Mouse (Mus musculus) embryo, embryonic 10.5 days (tissue): Measurements from ENCODE around the gene Trim13.
A peak's percentile ranks its signal among the peaks of the same experiment; 100 is the strongest.

Source experiments
- DNase-seq: peaks from one replicate; pipeline ENCODE4 v3.0.0-alpha.2; 2015; ENCODE audit warnings: low spot score

Gene Trim13

GRCm38 (mm10) chr14:61613319-61613718, 15.3 kb downstream of the Trim13 start:
- no peak for DNase-seq

DNA sequence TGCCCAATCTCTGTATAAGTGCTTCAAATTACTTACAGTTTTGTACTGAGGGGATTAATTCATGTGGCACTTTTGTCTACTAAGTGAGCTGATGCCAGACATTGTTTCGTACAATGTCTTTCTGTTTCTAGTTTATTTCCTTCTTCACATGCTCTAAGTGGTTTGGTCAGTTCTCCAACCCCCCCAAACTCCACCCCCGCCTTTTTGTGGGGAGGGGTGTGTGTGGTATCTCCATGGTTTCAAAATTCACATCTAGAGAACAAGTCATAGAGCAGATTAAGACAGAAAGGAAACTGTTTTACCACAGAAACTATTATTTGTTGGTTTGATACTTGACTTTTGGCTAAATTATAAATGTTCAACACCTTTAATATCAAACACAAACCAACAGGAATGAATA, 22.3 kb downstream of the Trim13 start:
- no peak for DNase-seq

DNA sequence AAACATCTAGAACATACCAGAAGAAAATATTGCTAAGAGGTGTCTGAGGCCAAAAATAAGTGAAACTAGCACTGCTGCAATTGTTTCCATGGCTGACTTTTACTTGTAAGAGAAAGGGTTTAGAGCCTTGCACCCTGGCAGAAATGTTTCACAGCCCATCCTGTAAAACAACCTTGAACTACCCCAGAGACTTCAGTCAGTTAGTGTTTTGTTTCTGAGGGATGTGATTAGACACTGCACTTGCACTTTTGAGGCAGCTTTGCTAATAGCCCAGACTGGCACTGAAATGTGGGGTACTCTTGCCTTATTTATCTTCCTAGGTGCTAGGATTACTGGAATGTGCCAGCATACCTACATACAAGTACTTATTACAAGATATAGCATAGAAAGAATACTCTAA, 37.9 kb downstream of the Trim13 start:
- no peak for DNase-seq

GRCm38 (mm10) chr14:61642668-61643067, 44.6 kb downstream of the Trim13 start:
- DNase-seq = no peak

- no peak for DNase-seq
These were observed 47.5 kb downstream of the Trim13 start for GRCm38 (mm10) chr14:61645547-61645946.

GRCm38 (mm10) chr14:61647182-61647880, 49.3 kb downstream of the Trim13 start:
- peak; percentile 84 for DNase-seq

DNA sequence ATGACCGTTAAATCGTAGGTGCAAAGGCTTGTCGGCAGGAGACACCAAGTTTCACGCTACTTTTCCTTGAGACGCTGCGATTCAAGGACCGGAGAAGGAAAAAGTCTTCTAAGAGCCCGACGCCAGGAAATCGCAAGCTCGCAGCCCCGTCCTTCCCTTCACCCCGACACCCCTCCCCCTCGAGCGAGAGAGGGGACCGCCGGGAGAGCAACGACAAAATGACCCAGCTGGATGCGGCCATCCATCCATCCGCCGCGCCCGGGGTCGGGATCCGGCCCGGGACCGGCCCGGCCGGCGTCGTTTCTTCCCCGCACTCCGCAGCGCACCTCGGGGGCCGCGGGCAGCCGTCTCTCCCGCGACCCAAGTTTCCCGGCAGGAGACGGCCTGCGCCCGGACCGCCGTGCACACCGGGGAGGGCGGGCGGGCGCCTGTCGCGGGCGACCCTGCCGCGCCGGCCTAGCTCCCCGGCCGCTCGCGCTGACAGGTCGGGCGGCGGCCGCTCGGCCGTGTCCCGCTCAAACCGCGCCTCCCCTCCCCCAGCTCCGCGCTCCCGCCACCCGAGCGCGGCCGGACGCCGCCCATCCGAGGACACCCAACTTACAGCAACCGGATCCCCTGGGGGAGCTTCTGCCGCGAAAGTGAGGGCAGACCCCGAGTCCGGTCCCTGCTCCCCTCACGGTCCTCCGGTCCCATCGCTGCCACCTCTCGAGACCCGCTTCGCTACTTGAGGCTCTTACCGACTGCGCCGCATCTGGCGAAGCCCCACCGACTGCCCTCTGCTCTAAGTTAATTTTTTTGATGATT, 50.0 kb downstream of the Trim13 start:
- DNase-seq = peak; percentile 73

GRCm38 (mm10) chr14:61648685-61649504, 50.8 kb downstream of the Trim13 start:
- DNase-seq = peak; percentile 98

DNA sequence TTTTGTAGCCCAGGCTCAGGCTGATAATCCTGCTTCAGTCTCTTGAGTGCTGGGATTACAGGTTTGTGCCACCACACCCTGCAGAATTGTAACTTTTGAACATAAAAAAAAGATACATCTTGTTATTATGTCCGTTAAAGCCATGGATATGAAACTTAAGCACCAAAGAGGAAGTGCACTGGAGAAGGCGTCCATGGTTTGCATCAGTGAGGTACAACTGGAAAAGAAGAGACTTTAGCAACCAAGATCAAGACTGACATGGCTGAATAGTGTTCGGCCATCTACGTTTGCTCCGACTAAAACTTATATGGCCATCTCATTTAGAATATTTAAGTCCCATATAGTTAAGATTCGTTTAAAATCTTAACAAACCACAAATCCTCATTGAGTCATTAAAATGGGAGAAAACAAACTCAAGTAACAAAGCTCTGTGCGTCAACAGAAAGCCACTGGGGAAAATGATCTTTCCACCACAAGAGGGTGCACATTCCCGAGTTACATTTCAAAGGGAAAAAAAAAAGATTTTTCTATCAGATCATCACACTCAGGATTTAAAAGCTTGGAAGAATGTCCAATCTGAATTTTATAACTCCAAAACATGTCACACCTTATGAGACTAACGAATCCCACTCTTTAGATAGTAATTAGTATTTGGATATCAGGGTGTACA, 52.4 kb downstream of the Trim13 start:
- peak; percentile 71 for DNase-seq
